Mouse (Mus musculus) kidney, adult 2 months (tissue): Measurements from ENCODE around the gene Arhgap32.

Source experiments
- CTCF ChIP-seq: fragments of 200-500 bp; conservative IDR thresholded peaks from 2 replicates; pipeline ENCODE4 v1.5.1; 2011; ENCODE audit warnings: low read depth, mild to moderate bottlenecking, control low read depth, low read length, moderate library complexity, mixed read lengths; ENCODE audit not compliant: insufficient read depth, insufficient read length
- POLR2A ChIP-seq: fragments of 200-500 bp; IDR thresholded peaks from one replicate; pipeline ENCODE4 v1.6.1; 2011; ENCODE audit warnings: low read depth, low read length, control low read depth

- no peak for TF ChIP-seq CTCF
- no peak for TF ChIP-seq POLR2A
These were observed 127.1 kb downstream of the Arhgap32 start for GRCm38 (mm10) chr9:32242921-32243617.
